Mouse (Mus musculus) left cerebral cortex, postnatal 25 days (tissue): ENCODE measurements around the gene Med10. TPM values are rescaled to one million over a fixed set of nuclear protein-coding genes. Genes with fewer than 3 reads are reported as not detected.

Source experiments
- DNase-seq, 2 experiments: peaks; one replicate each; pipeline ENCODE4 v3.0.0; 2022; ENCODE audit warnings: low spot score in 2 of 2, mixed read lengths in 1 of 2
- intact Hi-C: fragments of 180-260 bp; cut with DNase I; formaldehyde crosslinking; loops from one replicate; pipeline ENCODE4 v1.15.1; 2025
- total RNA-seq, 2 experiments: library from RNA; stranded (reverse); gene quantifications; 2 replicates each; pipeline ENCODE4 v1.2.3; 2021

The Med10 gene
- total RNA-seq, 2 experiments from 2014 or later: 44.7 to 50.8 TPM

DNA sequence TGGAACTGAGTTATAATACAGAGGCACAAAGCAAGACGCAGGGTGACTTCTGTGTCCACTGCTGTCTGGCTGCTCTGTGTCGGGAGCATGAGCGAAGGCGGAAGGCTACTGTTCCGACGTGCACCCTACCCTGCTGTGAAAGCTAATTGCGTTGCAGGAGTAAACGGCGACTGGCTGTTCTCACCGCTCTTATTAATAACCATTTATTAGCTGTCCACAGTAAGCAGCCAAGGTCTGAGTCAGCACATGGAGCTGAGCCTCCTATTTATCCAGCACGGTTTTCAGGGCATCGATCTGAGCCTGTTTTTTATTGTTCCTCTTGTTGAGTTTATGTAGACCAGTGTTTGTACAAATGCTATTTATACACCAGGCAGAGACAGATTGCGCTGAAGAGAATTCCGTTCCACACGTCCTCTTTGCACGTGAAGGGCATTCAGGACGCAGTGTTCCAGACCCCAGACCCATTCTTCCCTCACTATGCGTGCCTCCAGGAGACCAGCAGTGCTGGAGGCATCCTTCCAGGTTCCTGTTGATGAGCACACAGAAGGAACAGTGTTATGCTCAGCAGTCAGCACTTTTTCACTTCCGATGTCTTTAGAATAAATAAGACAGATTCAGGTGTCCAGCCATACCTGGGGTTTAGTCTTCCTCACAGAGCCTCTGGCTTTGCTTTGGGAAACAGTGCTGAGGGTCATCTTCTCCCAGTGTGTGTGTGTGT is 21.9 kb downstream of the Med10 start:
- intact Hi-C loops: no loop called here
- no peak for DNase-seq

- DNase-seq: no peak
- intact Hi-C loops: no loop called here
Measured at GRCm38 (mm10) chr13:69825396-69826095, 23.4 kb downstream of the Med10 start.

DNA sequence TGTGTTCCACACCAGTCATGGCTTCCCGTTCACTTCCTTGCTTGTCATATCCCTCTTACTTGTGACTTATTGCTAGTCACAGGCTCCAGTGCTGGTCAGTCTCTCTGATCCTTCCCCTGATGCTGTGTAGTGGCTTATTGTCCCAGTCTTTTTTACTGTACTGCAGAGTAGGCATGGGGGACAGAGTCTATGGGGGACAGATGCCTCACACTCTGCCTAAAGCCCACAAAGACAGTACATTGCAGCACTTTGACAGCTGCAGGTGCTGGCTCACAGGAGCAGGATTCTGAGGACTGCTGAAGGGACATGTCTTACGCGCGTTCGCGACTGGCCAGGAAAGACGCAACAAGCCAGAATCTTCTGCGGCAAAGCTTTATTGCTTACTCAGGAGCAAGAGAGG is 28.4 kb downstream of the Med10 start:
- intact Hi-C loops: no loop called here
- no peak for DNase-seq

DNA sequence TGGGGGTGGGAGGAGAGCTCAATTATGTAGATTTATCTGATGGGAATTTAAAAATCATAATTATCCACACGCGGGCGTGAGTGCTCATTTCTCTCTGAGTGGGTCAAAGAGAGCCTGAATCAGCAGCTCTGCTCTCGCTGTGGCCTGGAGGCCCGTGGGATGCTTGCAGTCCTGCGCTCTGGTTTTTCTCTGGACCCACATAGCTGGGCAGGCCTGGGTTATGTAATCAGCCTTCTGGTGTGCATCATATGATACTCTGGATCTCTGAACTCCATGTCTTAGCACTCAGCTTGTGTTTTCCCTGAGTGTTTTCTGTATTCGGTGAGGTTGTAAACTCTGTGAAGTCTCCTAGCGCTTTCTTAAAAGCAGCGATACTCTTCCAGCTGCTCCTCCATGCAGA is 30.4 kb downstream of the Med10 start:
- DNase-seq: peak in 1 of 2 experiments; percentile 58
- intact Hi-C loops: no loop called here

DNA sequence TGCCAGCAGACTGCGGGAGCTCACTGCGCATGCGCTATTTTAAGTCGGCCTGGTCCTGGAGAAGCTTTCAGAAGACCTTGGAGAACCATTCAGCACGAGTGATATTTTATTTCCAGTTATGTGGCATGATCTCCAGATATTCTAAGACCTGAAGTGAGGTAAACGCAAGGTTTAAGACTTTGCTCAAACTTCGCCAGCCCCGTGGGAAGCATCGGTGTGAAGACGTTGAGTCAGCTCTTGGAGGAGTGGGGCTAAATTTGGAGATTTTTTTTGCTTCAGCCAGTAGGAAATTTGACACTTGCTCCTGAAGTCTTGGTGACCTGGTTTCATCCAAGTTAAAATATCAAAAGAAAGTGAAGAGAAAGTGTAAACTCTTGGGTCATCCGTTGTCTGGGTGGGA is 31.2 kb downstream of the Med10 start:
- DNase-seq: peak in 1 of 2 experiments; percentile 66
- intact Hi-C loops: no loop called here

- intact Hi-C loops: no loop called here
- DNase-seq: peak; percentile 36 to 86
Measured at GRCm38 (mm10) chr13:69845592-69845991, 43.4 kb downstream of the Med10 start.

DNA sequence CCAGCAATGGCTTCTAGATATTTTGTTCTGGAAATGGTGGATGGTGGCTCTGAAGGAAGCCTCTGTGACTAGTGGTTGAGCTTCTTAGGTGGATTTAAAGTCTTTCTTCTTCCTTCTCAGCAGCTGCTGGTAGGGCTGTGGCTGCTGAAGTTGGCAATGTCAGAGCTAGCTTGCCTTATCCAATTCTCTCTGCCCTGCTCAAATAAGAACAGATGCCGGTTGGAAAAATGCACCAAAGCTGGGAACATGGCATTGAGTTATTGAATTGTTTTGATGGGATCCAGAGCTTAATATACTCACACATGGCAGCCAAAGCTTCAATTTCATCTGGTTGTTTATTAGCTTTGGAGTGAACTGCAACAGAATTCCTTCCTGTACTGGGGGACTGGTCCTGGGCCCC is 47.4 kb downstream of the Med10 start:
- intact Hi-C loops: no loop called here
- DNase-seq: peak in 1 of 2 experiments; percentile 26

- no peak for DNase-seq
- intact Hi-C loops: no loop called here
Measured at GRCm38 (mm10) chr13:69852313-69852712, 50.1 kb downstream of the Med10 start.

DNA sequence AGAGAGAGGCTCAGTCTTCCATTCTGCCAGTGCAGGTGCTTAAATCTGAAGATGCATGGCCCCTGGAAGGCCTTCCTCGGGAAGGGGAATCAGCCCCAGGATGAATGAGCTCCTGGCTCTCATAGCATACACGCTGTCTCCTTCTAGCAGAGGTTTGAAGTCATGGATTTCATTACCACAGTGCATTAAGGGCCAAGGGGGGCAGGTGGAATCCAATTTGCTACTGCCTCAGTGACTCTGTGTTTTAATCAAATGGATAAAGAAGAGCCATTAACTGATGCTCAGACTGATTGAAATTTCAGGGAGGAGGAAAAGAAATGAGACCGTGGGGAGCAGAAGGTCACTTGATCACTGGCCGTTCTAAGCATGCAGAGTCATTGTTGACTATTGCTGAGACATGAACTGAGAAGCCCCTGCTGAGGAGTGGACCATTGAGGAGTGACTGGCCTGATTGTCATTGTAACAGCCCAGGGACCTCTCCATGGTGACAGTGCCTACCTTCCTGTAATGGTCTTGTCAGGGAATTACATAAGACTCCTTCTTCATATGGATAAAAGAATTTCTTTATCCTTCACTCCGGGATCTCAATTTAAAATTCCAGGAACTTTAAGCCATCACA is 51.3 kb downstream of the Med10 start:
- intact Hi-C loops: no loop called here
- no peak for DNase-seq

- DNase-seq: no peak
- intact Hi-C loops: no loop called here
Measured at GRCm38 (mm10) chr13:69855941-69856340, 53.7 kb downstream of the Med10 start.

DNA sequence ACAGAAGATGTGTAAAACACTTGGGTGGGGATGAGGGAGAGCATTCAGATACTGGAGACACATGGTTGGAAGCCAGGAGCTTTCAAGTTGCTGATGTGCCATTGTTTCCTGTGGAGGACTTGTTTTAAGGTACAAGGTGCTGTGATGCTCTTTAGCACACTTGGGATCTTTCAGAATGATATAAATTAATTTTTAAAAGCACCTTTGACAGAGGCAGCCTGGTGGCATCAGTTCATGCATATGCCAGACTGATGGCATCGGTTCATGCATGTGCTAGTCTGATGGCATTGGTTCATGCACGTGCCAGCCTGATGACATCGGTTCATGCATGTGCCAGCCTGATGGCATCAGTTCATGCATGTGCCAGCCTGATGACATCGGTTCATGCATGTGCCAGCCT is 60.1 kb downstream of the Med10 start:
- intact Hi-C loops: no loop called here
- no peak for DNase-seq

GRCm38 (mm10) chr13:69864911-69865310 is 62.7 kb downstream of the Med10 start:
- intact Hi-C loops: loop anchor here (5.0 kb wide), 1 partner anchor 128 kb away; the partner anchor contains the start of gene Ube2ql1

More at GRCm38 (mm10) chr13:69864911-69865310, 62.7 kb downstream of the Med10 start:
- peak in 1 of 2 experiments; percentile 51 for DNase-seq

Other genes with a start within 250 kb of the Med10 start
- gene Srd5a1, start 191.0 kb upstream of the Med10 start, total RNA-seq: 10 to 100 TPM; 10.1 to 11.8 TPM
- 100 to 1,000 TPM; 204 to 227 TPM for gene Ube2ql1, start 62.5 kb upstream of the Med10 start, total RNA-seq